Mouse (Mus musculus) cerebellum, postnatal 25 days (tissue): ENCODE results near the gene Prss57.
"Not testable (repeated sequence)": the region's sequence is repeated elsewhere in the genome, so short reads cannot be mapped to it uniquely, and the experiment has no call there.

Experiments used
- DNase-seq, 2 experiments: peaks; one replicate each; pipeline ENCODE4 v3.0.0; 2021; ENCODE audit warnings: mixed read lengths in 2 of 2

Gene Prss57

DNA sequence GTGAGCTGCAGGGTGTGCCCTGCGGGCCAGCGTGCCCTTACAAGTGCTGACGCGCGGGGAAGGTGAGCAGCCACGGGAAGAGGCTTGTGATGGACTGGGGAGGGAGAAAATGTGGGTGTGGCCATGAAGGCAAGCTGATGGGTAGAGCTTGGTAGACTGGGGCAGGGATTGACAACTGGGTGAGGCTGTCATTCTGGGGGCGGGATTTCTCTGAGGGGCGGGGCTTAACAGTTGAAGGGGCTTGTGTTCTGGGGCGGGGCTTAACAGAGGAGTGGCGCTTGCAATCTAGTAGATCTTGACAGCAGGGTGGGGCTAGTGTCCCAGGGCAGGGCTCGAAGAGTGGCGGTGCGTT, 10.1 kb downstream of the Prss57 start:
- peak in 1 of 2 experiments; percentile 79 for DNase-seq

- DNase-seq: peak; percentile 97 to 98
Observed at GRCm38 (mm10) chr10:79779784-79780663, 10.7 kb downstream of the Prss57 start.

DNA sequence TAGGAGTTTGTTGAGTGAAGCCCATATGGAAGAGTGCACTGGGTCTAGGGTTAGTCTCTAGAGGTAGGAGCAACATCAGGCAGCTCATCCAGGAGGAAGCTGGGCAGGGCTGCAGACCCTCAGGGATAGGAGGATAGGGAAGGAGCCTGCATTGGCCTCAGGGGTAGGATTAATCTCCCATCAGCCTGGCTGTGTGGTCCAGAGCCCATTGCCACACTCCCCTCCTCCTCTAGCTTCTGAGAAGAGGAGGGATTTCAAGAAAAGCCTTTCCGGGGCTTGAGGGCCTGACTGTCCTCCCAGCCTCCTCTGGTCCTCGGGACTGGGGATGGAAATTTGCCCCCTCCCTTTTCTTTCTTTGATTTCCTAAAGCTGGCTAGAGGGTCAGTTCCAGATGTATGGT, 11.6 kb downstream of the Prss57 start:
- DNase-seq: no peak

GRCm38 (mm10) chr10:79778006-79778405, 12.8 kb downstream of the Prss57 start:
- peak in 1 of 2 experiments; percentile 64 for DNase-seq

- DNase-seq: peak in 1 of 2 experiments; percentile 48
Observed at GRCm38 (mm10) chr10:79777103-79777531, 13.6 kb downstream of the Prss57 start, which contains the start of gene Fstl3. TSS of gene Fstl3 (plus strand) at chr10:79777272.

DNA sequence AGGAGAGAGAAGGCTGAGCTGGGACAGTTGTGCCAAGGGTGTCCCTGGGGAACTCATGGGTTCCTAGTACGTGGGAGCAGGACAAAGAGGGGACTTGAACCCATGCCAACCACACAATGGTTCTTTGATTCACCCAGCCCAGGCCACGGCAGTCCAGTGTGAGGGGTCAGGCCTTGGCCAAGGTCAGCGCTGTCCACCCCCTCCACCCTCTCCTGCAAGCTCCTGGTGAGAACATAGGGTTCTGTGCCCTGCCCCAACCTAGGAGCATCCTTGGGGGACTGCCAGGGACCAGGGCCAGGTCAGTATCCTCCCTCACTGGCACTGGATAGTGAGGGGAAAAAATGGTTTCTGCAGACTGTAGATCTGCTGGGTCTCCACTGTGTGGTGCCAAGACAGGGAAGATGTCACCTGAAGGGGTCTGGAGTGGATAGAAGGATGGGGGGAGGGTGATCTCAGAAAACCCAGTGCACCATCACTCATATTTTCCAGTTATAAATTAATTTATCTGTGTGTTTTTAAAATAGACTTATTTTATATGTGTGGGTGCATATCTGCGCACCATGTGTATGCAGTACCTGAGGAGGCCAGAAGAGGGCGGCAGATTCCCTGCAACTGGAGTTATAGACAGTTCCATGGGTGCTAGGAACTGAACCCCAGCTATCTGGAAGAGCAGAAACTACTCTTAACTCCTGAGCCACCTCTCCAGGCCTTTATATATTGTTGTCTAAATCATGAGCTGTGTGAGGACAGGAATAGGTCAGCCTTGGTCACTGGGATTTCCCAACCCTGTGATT, 16.1 kb downstream of the Prss57 start:
- DNase-seq: no peak

DNA sequence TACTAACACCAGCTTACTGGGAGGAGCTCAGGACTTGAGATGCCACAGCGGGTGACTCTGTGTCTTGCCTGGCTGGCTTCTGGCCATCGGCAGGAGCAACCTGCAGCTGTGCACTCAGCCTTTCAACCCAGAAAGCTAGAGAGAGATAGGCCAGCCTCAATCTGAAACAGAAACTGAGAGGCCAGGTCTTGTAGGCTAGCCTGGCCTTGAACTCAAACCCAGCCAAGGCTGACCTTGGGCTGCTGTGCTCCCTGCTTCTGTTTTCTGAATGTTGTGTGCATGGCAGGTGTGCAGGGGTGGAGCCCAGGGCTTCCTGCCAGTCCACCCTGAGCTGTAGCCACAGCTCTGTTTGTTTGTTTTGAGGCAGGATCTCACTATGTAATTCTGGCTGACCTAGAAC, 17.6 kb downstream of the Prss57 start:
- DNase-seq: no peak

GRCm38 (mm10) chr10:79772320-79772719, 18.4 kb downstream of the Prss57 start:
- DNase-seq: no peak

DNA sequence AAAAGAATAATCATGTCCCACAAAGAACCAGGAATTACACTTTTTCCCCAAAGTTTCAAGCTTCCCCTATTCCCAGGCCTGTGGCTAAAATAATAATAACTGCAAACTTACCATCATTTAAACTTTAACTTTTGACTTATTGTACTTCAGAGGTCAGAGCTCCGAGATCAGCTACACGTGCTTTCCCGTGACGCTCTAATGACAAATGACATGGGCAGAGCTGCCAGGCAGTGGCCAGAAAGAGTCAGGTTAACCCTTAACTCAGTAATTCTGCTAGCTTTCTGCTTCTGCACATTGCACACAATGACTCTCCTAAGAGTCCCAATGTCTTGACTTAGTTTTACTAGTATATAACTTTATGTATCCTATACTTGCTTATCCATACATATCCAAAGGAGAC, 21.4 kb downstream of the Prss57 start:
- DNase-seq: no peak

DNA sequence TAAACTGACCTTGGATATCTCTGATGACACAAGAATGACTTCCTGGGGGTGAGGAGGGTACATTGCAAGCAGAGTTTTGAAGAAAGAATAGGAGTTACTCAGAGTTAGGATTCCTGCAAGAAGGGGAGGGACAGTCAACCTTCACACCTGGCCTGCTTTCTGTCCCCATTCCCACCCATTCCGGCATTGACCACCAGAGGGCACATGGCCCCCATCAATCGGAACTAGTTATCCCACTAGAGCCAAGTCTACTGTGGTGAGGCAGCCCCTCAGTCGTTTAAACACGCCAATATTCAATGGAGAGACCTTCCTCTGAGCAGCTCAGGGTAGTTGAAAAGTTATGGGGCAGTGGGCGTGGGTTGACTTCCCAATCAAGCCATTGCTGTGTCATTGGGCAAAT, 22.4 kb downstream of the Prss57 start:
- peak; percentile 81 to 85 for DNase-seq

GRCm38 (mm10) chr10:79767372-79768244, 23.2 kb downstream of the Prss57 start:
- peak; percentile 93 to 97 for DNase-seq

DNA sequence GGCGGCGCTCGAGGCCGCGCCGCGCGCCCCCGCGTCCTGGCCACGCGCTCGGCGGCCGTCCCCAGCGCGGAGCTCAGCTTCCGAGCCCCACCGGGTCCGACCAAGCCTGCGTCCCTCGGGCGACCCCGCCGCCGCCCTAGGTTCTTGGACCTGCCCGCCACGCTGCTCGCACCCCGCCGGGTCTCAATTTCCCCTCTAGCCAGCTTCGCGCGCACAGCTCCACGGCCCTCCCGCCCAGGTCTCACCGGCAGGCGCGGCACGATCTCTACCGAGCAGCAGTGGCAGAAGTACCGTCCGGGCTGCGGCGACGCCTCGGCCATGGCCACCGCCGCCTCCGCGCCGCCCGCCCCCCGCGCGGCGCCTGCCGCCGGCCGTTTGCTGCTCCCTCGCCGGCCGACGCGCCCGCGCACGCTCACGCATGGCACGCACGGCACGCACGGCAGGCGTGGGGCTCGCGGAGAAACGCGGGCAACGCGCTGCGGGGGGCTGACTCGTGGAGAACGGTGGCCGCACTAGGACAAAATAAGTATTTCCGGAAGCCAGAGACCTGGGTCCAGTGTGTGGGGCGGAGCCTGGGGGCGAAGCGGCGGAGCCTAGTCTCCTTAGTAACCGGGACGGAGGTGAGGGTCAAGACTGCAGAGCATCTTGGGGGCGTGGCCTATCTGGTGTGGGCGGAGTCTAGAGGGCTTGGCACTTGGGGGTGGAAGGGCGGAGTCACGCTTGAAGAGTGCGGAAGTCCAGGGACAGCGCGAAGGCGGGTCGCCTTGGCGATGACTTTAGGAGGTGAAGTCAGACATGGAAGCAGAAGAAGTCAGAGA, 24.0 kb downstream of the Prss57 start, which contains the start of gene Rnf126:
Gene Rnf126, minus strand, starts transcription at position 445 of the 818 bp plus-strand sequence.
- DNase-seq: peak; percentile 100

GRCm38 (mm10) chr10:79766001-79766507, 24.7 kb downstream of the Prss57 start:
- DNase-seq: no peak

GRCm38 (mm10) chr10:79765228-79765745, 25.5 kb downstream of the Prss57 start:
- DNase-seq: peak in 1 of 2 experiments; percentile 31

DNA sequence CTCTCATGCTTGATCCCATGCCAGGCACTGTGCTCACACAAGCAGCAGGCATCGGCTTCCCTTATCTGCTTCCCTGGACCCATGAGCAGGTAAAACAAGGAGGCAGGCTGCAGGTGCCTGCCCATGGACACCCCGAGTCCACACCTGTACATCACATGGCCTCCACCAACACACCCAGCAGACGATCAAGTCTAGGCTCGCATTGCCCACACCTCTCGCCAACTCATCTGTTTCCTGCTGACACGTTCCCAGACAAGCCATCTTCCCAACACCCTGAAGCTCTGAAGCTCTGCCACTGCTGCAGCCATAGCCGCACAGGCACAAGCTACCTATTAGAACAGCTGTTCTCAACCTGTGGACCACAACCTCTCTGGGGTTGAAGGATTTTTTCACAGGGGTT, 26.5 kb downstream of the Prss57 start:
- peak in 1 of 2 experiments; percentile 35 for DNase-seq

GRCm38 (mm10) chr10:79762875-79763274, 27.9 kb downstream of the Prss57 start:
- DNase-seq: no peak

DNA sequence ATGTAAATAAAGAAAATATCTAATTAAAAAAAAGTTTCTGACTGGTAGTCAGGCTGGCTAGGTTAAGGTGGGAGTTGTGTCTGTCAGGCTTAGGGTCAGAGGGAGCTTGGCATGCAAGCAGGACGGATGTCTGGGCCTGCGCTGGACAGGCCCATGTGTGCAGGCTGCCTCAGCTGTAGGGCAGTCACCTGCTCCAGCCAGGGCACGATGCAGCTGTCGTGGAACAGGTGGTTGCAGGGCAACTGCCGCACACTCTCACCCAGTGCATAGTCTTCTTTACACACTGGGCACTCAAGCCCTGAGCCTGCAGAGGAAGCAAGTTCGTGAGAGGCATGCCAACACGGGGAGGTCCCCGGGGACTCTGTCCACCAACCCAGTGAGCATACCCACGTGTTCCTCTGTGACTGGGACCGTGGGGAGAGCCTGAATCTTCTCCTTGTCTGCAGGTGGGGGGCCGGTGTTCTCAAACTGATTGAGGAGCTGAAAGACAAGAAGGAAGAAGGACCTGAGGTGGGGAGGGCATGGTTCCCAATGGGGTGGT, 30.1 kb downstream of the Prss57 start:
- DNase-seq: no peak

- not testable (repeated sequence) for DNase-seq
Observed at GRCm38 (mm10) chr10:79759675-79760074, 31.1 kb downstream of the Prss57 start.

- DNase-seq: no peak
Observed at GRCm38 (mm10) chr10:79756660-79757059, 34.1 kb downstream of the Prss57 start.

GRCm38 (mm10) chr10:79755854-79756253, 34.9 kb downstream of the Prss57 start:
- peak in 1 of 2 experiments; percentile 58 for DNase-seq
